Mouse (Mus musculus): ENCODE results near the gene Dhdh.

GRCm38 (mm10) chr7:45461781-45462180 is 26.8 kb downstream of the Dhdh start:
- TF ChIP-seq CTCF (IDR thresholded peaks at IDR 0.05) (no peak), POLR2A (IDR thresholded peaks at IDR 0.05; ENCODE audit: insufficient read depth, low read depth, low read length) (no peak), EP300 (IDR thresholded peaks at IDR 0.05; ENCODE audit: insufficient read depth, low read depth, low read length) (no peak)
